Mouse (Mus musculus) neural tube, embryonic 10.5 days (tissue): ENCODE data around the gene Tox4.

Source experiments
- DNase-seq: peaks from one replicate; pipeline ENCODE4 v3.0.0-alpha.2; 2017; ENCODE audit warnings: low spot score; ENCODE audit errors: extremely low spot score

The Tox4 gene

DNA sequence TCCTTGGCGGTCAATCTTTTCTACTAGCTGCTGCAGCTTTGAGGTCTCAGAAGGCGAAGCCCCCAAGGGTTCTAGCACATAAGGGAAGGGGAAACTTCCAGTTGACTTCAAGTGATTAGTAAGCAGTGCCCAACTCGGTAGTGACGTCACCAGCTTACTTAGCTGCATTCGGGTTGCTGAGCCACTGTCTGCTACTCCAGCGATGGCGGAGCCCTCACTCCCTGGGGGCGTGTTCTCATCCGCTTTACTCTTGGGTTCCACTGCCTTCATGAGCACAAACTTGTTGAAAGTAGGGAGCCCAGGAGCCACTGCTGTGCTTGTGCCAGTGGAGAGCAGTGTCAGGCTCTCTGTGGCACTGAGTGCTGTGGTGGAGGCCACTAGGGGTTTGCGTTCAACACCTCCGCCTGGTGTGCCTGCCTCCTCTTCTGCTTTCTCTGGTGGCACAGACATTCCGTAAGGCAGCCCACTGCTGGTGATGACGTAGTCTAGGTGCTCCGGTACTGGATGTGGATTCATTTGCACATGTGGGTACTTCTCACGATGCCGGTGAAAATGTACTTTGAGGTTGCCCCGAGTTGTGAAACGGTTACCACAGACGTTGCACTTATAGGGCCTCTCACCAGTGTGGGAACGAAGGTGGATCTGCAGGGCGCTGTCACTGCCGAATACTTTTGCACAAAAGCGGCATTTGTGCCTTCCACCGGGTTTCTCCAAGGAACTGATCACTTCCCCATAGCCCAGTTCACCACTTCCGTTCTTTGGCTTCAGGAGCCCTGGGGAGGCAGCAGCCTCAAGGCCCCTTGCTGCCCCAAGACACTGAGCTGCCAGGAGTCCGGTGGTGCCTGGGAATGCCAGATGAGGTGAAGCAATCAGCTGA is 35.2 kb downstream of the Tox4 start:
- DNase-seq: no peak

DNA sequence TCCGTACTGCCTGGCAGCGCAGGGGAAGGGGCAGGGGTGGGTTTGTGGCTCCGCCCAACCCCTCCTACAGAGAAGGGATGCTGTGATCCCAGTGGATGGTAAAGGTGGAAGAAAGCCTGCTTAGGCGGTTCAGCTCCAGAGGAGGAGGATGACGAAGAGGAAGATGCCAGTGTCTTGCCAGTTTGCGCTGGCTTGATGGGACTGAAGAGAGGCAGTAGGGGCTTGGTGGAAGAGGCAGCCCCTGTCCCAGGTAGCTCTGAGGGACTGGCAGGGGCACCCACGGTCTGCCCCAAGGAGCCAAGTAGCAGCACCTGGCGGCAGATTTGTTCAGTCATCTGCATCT is 35.8 kb downstream of the Tox4 start:
- no peak for DNase-seq

DNA sequence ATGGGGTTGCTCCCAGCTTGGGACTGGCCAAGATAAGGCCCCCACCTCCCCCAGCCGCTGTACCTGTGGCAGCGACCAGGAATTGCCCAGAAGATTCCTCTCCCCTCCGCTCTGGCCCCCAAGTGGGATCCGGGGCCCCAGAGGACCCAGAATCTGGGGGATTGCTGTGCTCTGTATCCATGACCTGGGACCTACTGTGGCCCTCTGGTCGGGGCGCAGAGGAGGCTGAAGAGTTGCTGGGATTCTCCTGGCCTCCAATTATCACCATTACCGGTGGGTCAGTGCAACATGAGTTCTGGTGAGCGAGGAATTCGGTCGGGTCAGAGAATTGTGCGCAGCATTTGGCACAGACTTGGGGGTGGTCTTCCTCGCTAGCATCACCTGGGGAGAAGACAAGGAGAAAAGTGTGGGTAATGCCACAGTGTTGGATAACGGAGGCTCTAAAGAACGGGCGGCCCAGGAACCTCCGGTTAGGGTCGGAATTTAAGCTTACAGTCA is 36.4 kb downstream of the Tox4 start:
- no peak for DNase-seq

DNA sequence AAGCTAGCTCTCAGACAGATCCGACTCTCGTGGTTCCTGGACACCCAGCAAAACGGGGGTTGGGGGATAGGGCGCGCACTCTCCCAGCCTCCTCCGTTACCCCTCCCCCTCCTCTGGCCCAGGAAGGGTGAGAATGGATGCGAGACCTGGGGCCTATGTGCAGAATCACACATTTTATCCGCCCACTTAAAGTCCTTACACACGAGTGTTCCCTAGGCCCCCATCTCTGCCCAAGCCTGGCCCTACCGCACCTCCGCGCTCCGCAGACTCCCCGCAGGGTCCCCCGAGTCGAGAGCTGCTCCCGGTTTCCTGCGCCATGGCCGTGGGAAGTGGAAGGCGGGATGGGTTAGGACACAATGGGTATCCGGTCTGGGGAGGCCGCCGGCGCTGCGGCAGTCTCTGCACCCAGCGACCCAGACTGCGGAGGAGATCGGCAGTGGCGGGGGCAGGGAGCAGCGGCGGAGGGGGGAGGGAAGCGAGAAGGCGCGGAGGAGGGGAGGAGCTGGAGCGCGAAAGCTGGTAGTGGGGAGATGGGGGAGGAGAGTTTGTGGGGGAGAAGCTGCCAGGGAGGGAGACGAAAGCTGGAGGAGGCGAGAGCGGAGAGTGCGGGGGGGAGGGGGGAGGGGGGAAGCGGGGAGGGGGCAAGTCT is 37.0 kb downstream of the Tox4 start:
- DNase-seq: peak; percentile 83

DNA sequence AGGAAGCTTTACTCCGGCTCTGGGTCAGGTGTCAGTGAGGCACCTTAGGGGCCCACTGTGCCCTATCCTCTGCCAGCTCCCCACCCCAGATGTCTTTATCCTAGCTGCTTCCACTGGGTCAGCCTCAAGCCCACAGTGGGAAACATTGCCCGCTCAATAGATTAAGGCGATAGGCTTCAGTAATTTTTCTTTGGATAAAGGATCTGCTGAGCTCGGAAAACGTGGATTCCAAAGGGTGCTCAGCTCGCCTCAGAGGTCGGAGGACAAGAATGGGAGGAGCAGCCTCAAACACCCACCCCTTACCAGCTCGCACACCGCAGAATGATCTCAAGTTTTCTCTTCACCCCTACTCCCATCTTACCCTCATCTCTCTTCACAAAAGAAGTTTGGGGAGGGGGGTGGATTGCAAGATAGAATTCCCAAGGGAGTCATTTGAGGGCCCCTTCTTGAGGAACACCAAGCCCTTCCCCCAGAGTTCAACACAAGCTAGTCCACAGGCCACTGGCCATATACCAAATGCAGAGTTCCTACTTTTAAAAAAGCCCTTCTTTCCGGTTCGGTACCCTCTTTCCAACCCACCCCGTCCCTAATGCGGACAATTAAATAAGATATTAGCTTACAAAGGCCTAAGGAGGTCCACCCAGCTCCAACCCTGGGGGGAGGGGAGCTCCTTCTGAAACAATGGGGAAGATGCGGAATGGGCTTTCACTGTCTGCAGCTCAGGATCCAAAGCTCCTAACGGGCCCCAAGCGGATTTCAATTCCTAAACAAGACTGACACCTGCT is 37.7 kb downstream of the Tox4 start:
- peak; percentile 77 for DNase-seq

DNA sequence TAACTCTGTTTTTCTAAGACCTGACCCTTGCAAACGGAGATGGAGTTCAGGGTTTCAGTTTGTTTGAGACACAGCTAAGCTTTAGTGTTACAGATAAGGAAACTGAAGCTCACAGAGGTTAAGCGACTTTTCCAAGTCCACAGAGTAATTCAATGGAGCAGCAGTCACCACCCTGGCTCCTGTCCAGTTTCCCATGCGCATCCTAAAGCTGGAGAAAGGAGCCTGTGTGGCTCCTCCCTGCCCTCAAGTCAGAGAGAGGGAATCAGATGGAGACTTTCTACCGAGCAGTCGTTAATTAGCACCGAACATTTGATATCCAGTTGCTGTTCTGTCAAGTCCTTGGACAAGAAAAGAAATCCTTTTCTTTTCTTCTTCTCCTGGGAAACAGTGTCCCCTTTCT is 40.4 kb downstream of the Tox4 start:
- no peak for DNase-seq

DNA sequence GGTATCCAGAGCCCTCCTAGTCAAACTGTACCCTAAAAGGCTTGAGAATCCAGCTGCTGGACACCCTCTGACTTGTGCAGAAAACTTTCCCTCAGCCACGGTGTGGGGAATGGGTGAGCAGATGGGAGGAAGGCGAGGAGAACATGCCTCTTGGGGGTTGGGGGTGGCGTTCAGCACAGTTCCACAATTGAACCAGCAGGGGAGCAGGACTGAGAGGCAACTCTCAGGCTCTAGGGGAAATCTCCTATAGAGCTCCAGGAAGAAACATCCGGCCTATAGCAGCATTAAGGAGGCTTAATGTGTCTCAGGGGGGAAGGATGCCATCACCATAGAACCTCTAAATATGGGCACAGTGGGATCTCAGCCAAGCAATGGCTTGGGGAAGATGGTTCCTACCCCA is 46.9 kb downstream of the Tox4 start:
- DNase-seq: no peak

DNA sequence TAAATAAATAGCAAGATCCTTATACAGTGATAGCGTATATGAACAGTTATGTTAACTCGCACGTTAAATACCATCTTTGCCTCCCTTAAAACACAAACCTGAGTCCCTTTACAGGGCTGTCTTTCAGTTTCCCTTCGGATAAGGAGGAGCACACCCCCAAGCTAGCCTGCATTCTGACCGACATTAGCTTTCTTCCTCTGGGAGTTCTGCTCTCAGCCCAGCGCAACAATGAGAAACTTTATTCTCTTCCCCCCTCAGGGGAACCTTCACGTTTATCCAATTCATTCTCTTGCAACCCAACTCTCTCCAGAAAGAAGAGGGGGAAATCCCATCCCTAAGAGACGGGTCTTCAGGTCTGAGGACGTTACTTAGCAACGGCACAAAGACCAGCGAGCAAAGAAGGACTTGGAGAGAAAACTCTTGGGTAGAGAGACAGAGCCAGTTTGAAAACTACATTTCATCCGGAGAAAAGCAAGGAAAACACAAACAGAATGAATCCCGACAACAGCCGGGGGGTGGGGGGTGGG is 48.5 kb downstream of the Tox4 start:
- DNase-seq: peak; percentile 50

DNA sequence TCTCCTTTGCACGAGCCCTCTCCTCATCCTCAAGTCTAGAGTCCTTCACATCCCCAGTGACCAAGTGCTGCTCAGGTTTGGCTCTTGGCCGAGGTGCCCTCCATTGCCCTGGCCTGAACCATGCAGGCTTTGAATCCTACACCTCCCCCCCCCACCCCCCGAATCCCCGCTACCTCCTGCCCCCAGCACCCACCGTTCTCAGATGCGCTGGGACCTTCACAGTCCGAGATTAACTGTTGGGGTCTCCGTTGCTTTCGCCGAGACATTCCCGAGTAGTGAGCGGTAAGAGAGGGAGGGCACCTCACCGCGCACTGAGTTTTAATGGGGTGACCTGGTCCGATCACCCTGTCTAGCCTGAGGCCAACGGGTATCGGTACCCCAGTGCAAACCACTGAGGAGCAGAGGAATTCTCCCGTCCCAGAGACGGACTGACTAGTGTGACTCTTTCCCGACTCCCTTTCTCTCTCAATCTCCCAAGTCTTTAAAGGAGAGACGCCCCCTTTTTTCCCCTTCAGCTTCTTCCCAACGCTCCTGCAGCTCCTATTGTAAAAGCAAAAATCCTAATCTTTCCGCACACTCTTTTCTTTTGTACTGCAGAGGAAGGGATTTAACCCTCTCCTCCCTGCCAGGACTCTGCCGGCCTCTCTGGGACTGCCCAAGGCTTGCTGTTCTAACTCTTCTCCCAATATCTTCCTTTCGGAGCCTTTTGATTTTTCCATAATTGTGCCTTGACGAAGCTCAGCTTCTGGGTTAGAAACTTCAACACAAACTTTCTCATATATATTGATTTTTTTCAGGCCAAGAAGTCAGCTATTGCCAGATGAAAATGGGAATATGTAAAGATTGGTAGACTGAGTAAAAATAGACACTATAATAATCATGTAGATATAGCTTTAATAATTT is 49.2 kb downstream of the Tox4 start, which contains the start of gene Sall2:
Sall2 (minus strand) TSS at position 853 of the 903 bp plus-strand sequence.
- DNase-seq: peak; percentile 61

DNA sequence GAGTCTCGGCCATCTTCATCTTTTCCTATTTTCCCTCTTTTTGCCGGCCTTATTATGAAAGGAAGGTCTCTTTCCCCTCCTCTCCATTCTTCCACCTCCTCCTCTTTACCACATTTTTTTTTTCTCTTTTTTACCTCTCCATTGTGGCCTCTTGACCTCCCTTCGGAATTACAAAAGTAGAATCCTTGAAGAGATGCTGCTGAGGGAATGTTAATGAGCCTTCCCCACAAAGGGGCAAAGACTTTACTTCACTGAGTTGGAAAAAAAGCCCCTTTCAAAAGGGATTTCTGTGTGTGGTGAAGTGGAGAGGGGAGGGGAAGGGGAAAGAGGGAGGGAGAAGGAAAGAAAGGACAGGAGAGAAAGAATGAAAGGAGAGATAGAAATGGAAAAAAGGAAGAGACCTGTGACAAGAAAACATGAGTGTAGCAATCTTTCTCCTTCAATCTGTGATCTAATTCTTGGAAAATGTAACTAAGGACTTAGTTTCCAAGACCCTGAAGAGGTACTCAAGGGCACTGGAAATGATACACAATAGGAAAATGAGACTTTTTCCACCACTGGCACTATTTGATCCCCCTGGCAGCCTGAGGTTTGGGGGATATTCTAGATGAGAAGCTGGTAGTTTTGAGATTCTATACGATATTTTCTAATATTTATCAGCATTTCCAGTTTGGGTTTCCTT is 52.3 kb downstream of the Tox4 start:
- DNase-seq: no peak

DNA sequence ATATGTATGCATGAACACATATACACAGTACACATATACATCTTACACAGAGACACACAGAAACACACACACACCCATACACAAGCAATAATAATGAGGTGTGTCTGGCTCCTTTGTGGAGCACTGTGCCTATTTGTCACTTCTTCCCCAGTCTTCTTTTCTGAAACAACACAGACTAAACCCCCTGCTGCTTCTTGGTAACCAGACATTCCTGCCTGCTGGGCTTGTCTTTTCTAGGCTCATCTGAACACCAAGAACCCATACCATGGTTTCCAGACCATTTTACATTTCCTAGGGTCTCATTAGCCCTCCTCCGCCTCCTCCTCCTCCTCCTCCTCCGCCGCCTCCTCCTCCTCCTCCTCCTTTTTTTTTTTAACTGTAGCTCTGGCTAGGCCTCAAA is 53.2 kb downstream of the Tox4 start:
- no peak for DNase-seq

DNA sequence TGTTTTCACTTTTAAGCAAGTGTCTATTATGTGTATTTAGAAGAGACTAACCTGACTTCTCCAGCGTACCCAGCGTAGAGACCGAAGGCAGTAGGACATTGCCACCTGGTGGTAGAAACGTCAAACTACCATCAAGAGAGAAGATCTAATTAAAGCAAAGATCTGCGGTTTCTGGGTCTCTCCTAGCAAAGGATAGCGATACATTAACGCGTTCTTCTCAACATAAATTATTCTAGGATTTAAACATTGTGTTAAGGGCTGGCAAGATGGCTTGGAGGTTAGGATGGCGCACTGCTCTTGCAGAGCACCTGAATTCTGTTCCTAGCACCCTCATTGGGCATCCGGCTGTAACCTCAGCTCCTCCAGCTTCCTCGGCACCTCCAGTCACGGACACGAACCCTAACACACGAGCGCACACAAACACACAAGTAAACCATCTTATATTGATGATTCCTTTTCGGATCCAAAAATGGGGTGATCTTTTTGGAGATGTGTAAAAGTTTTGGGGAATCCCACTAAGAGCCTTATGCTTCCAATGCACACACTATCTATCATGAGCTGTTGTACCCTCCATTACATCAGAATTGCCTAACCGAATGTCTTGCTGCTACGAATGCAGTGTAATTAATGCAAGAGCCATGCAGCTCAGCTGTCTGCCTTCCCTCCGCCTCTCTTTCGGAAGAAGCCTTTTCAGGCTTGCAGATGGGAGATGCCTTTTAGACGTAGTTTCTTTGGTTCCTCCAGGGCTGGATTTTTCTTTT is 60.0 kb downstream of the Tox4 start:
- peak; percentile 57 for DNase-seq

DNA sequence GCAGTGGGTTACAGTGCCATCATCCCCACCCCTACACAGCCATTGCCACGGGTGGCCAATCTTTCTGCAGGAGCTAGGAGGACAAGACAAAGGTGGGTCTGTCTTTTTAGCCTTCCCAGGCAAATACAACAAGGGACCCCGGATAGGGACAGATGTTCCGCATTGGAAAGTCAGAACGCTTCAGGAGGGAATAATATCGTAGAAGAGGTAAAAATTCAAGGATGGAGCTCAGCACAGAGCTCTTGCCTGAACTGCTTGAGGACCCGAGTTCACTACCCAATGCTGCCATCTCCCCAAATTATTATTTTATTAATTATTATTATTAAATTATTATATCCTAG is 60.5 kb downstream of the Tox4 start:
- DNase-seq: no peak
